8 mouse cellular contexts compared by ENCODE assay signal in genomic region chr16:22263124-22263523, GRCm38 (mm10). TPM values are rescaled to one million over a fixed set of nuclear protein-coding genes. Genes with fewer than 3 reads are reported as not detected.
DNase-seq lines count a peak whose midpoint lies in the region; ATAC-seq and TF ChIP-seq lines count a peak whose summit lies in the region.

No protein-coding gene starts in this region.

- H3K79me2 ChIP-seq in myocyte (ENCODE audit: control insufficient read depth, insufficient read depth): peaks cover 79% of the 10 kb centered on the region

- H3K9ac ChIP-seq in kidney, postnatal 0 days (ENCODE audit: low read depth, low read length): no peak overlapping the region
- H3K9ac ChIP-seq in embryonic facial prominence, embryonic 13.5 days: peak overlapping the region; percentile 99
- no peak overlapping the region for H3K9ac ChIP-seq in intestine, embryonic 15.5 days

- no peaks in the 10 kb centered on the region for H3K9me3 ChIP-seq in kidney, postnatal 0 days (replicated peaks; ENCODE audit: low read length)
- no peaks in the 10 kb centered on the region for H3K9me3 ChIP-seq in embryonic facial prominence, embryonic 13.5 days
- H3K9me3 ChIP-seq in intestine, embryonic 15.5 days: no peaks in the 10 kb centered on the region

- TF ChIP-seq POLR2A in myocyte (IDR thresholded peaks at IDR 0.05; ENCODE audit: insufficient read length, low read depth): no peak

- peak overlapping the region; percentile 73 for H3K4me2 ChIP-seq in kidney, postnatal 0 days (ENCODE audit: low read length)
- H3K4me2 ChIP-seq in embryonic facial prominence, embryonic 13.5 days: peak overlapping the region; percentile 66
- peak overlapping the region; percentile 68 for H3K4me2 ChIP-seq in intestine, embryonic 15.5 days (replicated peaks)
- peak overlapping the region; percentile 96 for H3K4me2 ChIP-seq in myocyte (ENCODE audit: low read depth)

- DNase-seq in kidney, postnatal 0 days (ENCODE audit: low spot score): no peak
- no peak for DNase-seq in kidney, adult 18-20 months
- no peak for DNase-seq in frontal cortex, postnatal 14 days (ENCODE audit: low spot score in 2 of 2)
- no peak for DNase-seq in spleen, postnatal 36 days (ENCODE audit: low spot score in 2 of 2)
- no peak for DNase-seq in layer of hippocampus, adult 11-12 months (ENCODE audit: low spot score)

- peak overlapping the region; percentile 85 for H3K4me3 ChIP-seq in kidney, postnatal 0 days (replicated peaks; ENCODE audit: low read depth, low read length)
- H3K4me3 ChIP-seq in embryonic facial prominence, embryonic 13.5 days: peak overlapping the region; percentile 99
- peak overlapping the region; percentile 90 for H3K4me3 ChIP-seq in intestine, embryonic 15.5 days (replicated peaks)
- H3K4me3 ChIP-seq in myocyte: peak overlapping the region; percentile 95

- no peak for TF ChIP-seq CTCF in kidney, postnatal 0 days (IDR thresholded peaks at IDR 0.05; ENCODE audit: low read depth)

- no peaks in the 10 kb centered on the region for H3K27me3 ChIP-seq in kidney, postnatal 0 days (ENCODE audit: insufficient read depth, low read length)
- H3K27me3 ChIP-seq in embryonic facial prominence, embryonic 13.5 days: no peaks in the 10 kb centered on the region
- no peaks in the 10 kb centered on the region for H3K27me3 ChIP-seq in intestine, embryonic 15.5 days (replicated peaks)
- no peaks in the 10 kb centered on the region for H3K27me3 ChIP-seq in myocyte (ENCODE audit: control insufficient read depth, insufficient read depth, insufficient read length)

- H3K27ac ChIP-seq in kidney, postnatal 0 days: no peak overlapping the region
- 0 out of 2 replicates have a peak overlapping the region, but pooled peaks have one; percentile 33 for H3K27ac ChIP-seq in embryonic facial prominence, embryonic 13.5 days
- no peak overlapping the region for H3K27ac ChIP-seq in intestine, embryonic 15.5 days

- ATAC-seq in kidney, postnatal 0 days (replicated peaks; ENCODE audit: low FRiP score, low read depth): no peak
- ATAC-seq in embryonic facial prominence, embryonic 13.5 days (ENCODE audit: insufficient number of reproducible peaks, insufficient read depth, low FRiP score, low TSS enrichment, low read depth): no peak
- ATAC-seq in intestine, embryonic 15.5 days: no peak

- H3K36me3 ChIP-seq in kidney, postnatal 0 days (ENCODE audit: insufficient read depth, low read length): no peaks in the 10 kb centered on the region
- H3K36me3 ChIP-seq in embryonic facial prominence, embryonic 13.5 days: no peaks in the 10 kb centered on the region
- no peaks in the 10 kb centered on the region for H3K36me3 ChIP-seq in intestine, embryonic 15.5 days
- no peaks in the 10 kb centered on the region for H3K36me3 ChIP-seq in myocyte (ENCODE audit: control insufficient read depth, insufficient read depth)

- H3ac ChIP-seq in myocyte (ENCODE audit: control insufficient read depth, insufficient read length): no peak overlapping the region

- peaks cover 20% of the 10 kb centered on the region; the same call in 1 of the 2 replicates for H3K4me1 ChIP-seq in kidney, postnatal 0 days (replicated peaks; ENCODE audit: insufficient read depth, low read length)
- peaks cover 22% of the 10 kb centered on the region for H3K4me1 ChIP-seq in embryonic facial prominence, embryonic 13.5 days
- H3K4me1 ChIP-seq in intestine, embryonic 15.5 days (replicated peaks): peaks cover 2% of the 10 kb centered on the region; the same call in 1 of the 2 replicates

TF ChIP-seq in myocyte, 11 proteins besides CTCF, POLR2A, EP300 and RAD21:
- TF ChIP-seq MAX (IDR thresholded peaks at IDR 0.05; ENCODE audit: low read depth): no peak
- no peak for TF ChIP-seq SRF (IDR thresholded peaks at IDR 0.05; ENCODE audit: control insufficient read depth, insufficient read length, low read depth)
- no peak for TF ChIP-seq TCF12 (IDR thresholded peaks at IDR 0.05; ENCODE audit: insufficient read depth, poor library complexity, severe bottlenecking)
- TF ChIP-seq USF1 (IDR thresholded peaks at IDR 0.05; ENCODE audit: low read depth): no peak
- no peak for TF ChIP-seq MYOG (IDR thresholded peaks at IDR 0.05; ENCODE audit: control insufficient read depth in 1 of 3, insufficient read depth in 1 of 3, insufficient read length in 2 of 3, low read depth in 2 of 3)
- TF ChIP-seq POLR2AphosphoS2 (IDR thresholded peaks at IDR 0.05; ENCODE audit: insufficient read length, low read depth): no peak
- no peak for TF ChIP-seq TCF3 (IDR thresholded peaks at IDR 0.05; ENCODE audit: insufficient read length, low read depth)
- TF ChIP-seq MYOD1 (IDR thresholded peaks at IDR 0.05; ENCODE audit: control insufficient read depth in 1 of 3, insufficient read length in 2 of 3, low read depth in 2 of 3): no peak
- TF ChIP-seq E2F4 (IDR thresholded peaks at IDR 0.05; ENCODE audit: insufficient read depth): no peak

RNA-seq across cellular contexts. Expression of gene Tra2b, which starts 2.7 kb away (rescaled TPM):
- 242 and 280 TPM in 2 replicates for polyA plus RNA-seq in kidney, postnatal 0 days (2015; fragmentation: Nextera tagmentation; extraction: Ambion mirVana)
- polyA plus RNA-seq in embryonic facial prominence, embryonic 13.5 days (2015; fragmentation: Nextera tagmentation; extraction: Ambion mirVana): 411 and 430 TPM in 2 replicates
- 304 and 336 TPM in 2 replicates for polyA plus RNA-seq in intestine, embryonic 15.5 days (2015; fragmentation: Nextera tagmentation; extraction: Ambion mirVana)
- polyA plus RNA-seq in myocyte (2012; fragmentation: generic; extraction: Trizol): 41.2 TPM
